Mouse (Mus musculus): ENCODE measurements around the gene Pitpna. TPM values are rescaled to one million over a fixed set of nuclear protein-coding genes. Genes with fewer than 3 reads are reported as not detected.

Gene Pitpna
- polyA plus RNA-seq, 1 experiment from 2014 or later, result 70.4 TPM

GRCm38 (mm10) chr11:75660941-75661800 lies 73.3 kb downstream of the Pitpna start:
- H3K27me3 ChIP-seq (ENCODE audit: insufficient read depth, low read length), result no peaks in the 10 kb centered on the region
- H3K4me3 ChIP-seq (ENCODE audit: low read length), result no peak overlapping the region
- WGBS, result 83% methylated on average over 21 of the region's 21 CpGs
- H3K9ac ChIP-seq (replicated peaks; ENCODE audit: low read length), result no peak overlapping the region
- H3K4me1 ChIP-seq (ENCODE audit: insufficient read depth, low read length), result peaks cover 14% of the 10 kb centered on the region
- H3K27ac ChIP-seq (ENCODE audit: low read length), result no peak overlapping the region
- no peaks in the 10 kb centered on the region for H3K9me3 ChIP-seq (ENCODE audit: low read length)
- no peak for ATAC-seq (ENCODE audit: low FRiP score, low TSS enrichment)
- H3K4me2 ChIP-seq (replicated peaks; ENCODE audit: low read depth, low read length), result no peak overlapping the region
- H3K36me3 ChIP-seq (ENCODE audit: insufficient read depth, low read length), result peaks cover 60% of the 10 kb centered on the region

GRCm38 (mm10) chr11:75662131-75662530 lies 74.2 kb downstream of the Pitpna start:
- H3K4me1 ChIP-seq (ENCODE audit: insufficient read depth, low read length), result peaks cover 4% of the 10 kb centered on the region
- H3K9ac ChIP-seq (replicated peaks; ENCODE audit: low read length), result no peak overlapping the region
- peaks cover 67% of the 10 kb centered on the region for H3K36me3 ChIP-seq (ENCODE audit: insufficient read depth, low read length)
- ATAC-seq (ENCODE audit: low FRiP score, low TSS enrichment), result no peak
- H3K9me3 ChIP-seq (ENCODE audit: low read length), result no peaks in the 10 kb centered on the region
- no peak overlapping the region for H3K4me2 ChIP-seq (replicated peaks; ENCODE audit: low read depth, low read length)
- H3K27ac ChIP-seq (ENCODE audit: low read length), result no peak overlapping the region
- no peaks in the 10 kb centered on the region for H3K27me3 ChIP-seq (ENCODE audit: insufficient read depth, low read length)
- WGBS, result 91% methylated on average over 7 of the region's 7 CpGs
- no peak overlapping the region for H3K4me3 ChIP-seq (ENCODE audit: low read length)

- Histone ChIP-seq H3K9ac (replicated peaks; ENCODE audit: low read length) (no peak overlapping the region), H3K9me3 (ENCODE audit: low read length) (no peaks in the 10 kb centered on the region), H3K4me1 (ENCODE audit: insufficient read depth, low read length) (no peaks in the 10 kb centered on the region), H3K4me3 (ENCODE audit: low read length) (no peak overlapping the region), H3K4me2 (replicated peaks; ENCODE audit: low read depth, low read length) (no peak overlapping the region), H3K27ac (ENCODE audit: low read length) (no peak overlapping the region), H3K27me3 (ENCODE audit: insufficient read depth, low read length) (no peaks in the 10 kb centered on the region), H3K36me3 (ENCODE audit: insufficient read depth, low read length) (peaks cover 71% of the 10 kb centered on the region)
- ATAC-seq (ENCODE audit: low FRiP score, low TSS enrichment), result no peak
- over 99% methylated on average over 6 of the region's 6 CpGs for WGBS
Observed at GRCm38 (mm10) chr11:75666296-75666695, 78.4 kb downstream of the Pitpna start.

GRCm38 (mm10) chr11:75668621-75669020 lies 80.7 kb downstream of the Pitpna start:
- 89% methylated on average over 3 of the region's 3 CpGs for WGBS
- Histone ChIP-seq H3K4me2 (replicated peaks; ENCODE audit: low read depth, low read length) (no peak overlapping the region), H3K27ac (ENCODE audit: low read length) (no peak overlapping the region), H3K9ac (replicated peaks; ENCODE audit: low read length) (no peak overlapping the region), H3K4me1 (ENCODE audit: insufficient read depth, low read length) (no peaks in the 10 kb centered on the region), H3K9me3 (ENCODE audit: low read length) (no peaks in the 10 kb centered on the region), H3K27me3 (ENCODE audit: insufficient read depth, low read length) (no peaks in the 10 kb centered on the region), H3K36me3 (ENCODE audit: insufficient read depth, low read length) (peaks cover 68% of the 10 kb centered on the region), H3K4me3 (ENCODE audit: low read length) (no peak overlapping the region)
- ATAC-seq (ENCODE audit: low FRiP score, low TSS enrichment), result no peak

GRCm38 (mm10) chr11:75669176-75669852 lies 81.4 kb downstream of the Pitpna start:
- Histone ChIP-seq H3K36me3 (ENCODE audit: insufficient read depth, low read length) (peaks cover 65% of the 10 kb centered on the region), H3K4me2 (replicated peaks; ENCODE audit: low read depth, low read length) (no peak overlapping the region), H3K9me3 (ENCODE audit: low read length) (no peaks in the 10 kb centered on the region), H3K4me1 (ENCODE audit: insufficient read depth, low read length) (no peaks in the 10 kb centered on the region), H3K9ac (replicated peaks; ENCODE audit: low read length) (no peak overlapping the region), H3K27ac (ENCODE audit: low read length) (no peak overlapping the region), H3K4me3 (ENCODE audit: low read length) (no peak overlapping the region), H3K27me3 (ENCODE audit: insufficient read depth, low read length) (no peaks in the 10 kb centered on the region)
- no peak for ATAC-seq (ENCODE audit: low FRiP score, low TSS enrichment)
- WGBS, result 84% methylated on average over 11 of the region's 11 CpGs

GRCm38 (mm10) chr11:75669853-75670200 lies 81.9 kb downstream of the Pitpna start:
- no peak for ATAC-seq (ENCODE audit: low FRiP score, low TSS enrichment)
- H3K4me2 ChIP-seq (replicated peaks; ENCODE audit: low read depth, low read length), result no peak overlapping the region
- WGBS, result 92% methylated on average over 12 of the region's 12 CpGs

GRCm38 (mm10) chr11:75671426-75672180 lies 83.7 kb downstream of the Pitpna start:
- Histone ChIP-seq H3K9me3 (ENCODE audit: low read length) (no peaks in the 10 kb centered on the region), H3K4me2 (replicated peaks; ENCODE audit: low read depth, low read length) (no peak overlapping the region), H3K9ac (replicated peaks; ENCODE audit: low read length) (no peak overlapping the region), H3K4me1 (ENCODE audit: insufficient read depth, low read length) (no peaks in the 10 kb centered on the region), H3K27me3 (ENCODE audit: insufficient read depth, low read length) (no peaks in the 10 kb centered on the region), H3K36me3 (ENCODE audit: insufficient read depth, low read length) (peaks cover 46% of the 10 kb centered on the region), H3K27ac (ENCODE audit: low read length) (no peak overlapping the region), H3K4me3 (ENCODE audit: low read length) (no peak overlapping the region)
- 70% methylated on average over 22 of the region's 22 CpGs for WGBS
- no peak for ATAC-seq (ENCODE audit: low FRiP score, low TSS enrichment)

More at GRCm38 (mm10) chr11:75669853-75670200, 81.9 kb downstream of the Pitpna start:
- peaks cover 62% of the 10 kb centered on the region for H3K36me3 ChIP-seq (ENCODE audit: insufficient read depth, low read length)
- no peak overlapping the region for H3K27ac ChIP-seq (ENCODE audit: low read length)
- no peaks in the 10 kb centered on the region for H3K9me3 ChIP-seq (ENCODE audit: low read length)
- H3K27me3 ChIP-seq (ENCODE audit: insufficient read depth, low read length), result no peaks in the 10 kb centered on the region
- no peaks in the 10 kb centered on the region for H3K4me1 ChIP-seq (ENCODE audit: insufficient read depth, low read length)
- no peak overlapping the region for H3K4me3 ChIP-seq (ENCODE audit: low read length)
- no peak overlapping the region for H3K9ac ChIP-seq (replicated peaks; ENCODE audit: low read length)

- no peak for ATAC-seq (ENCODE audit: low FRiP score, low TSS enrichment)
- Histone ChIP-seq H3K36me3 (ENCODE audit: insufficient read depth, low read length) (peaks cover 40% of the 10 kb centered on the region), H3K4me3 (ENCODE audit: low read length) (no peak overlapping the region), H3K9ac (replicated peaks; ENCODE audit: low read length) (no peak overlapping the region), H3K27ac (ENCODE audit: low read length) (no peak overlapping the region), H3K9me3 (ENCODE audit: low read length) (no peaks in the 10 kb centered on the region), H3K4me2 (replicated peaks; ENCODE audit: low read depth, low read length) (no peak overlapping the region), H3K27me3 (ENCODE audit: insufficient read depth, low read length) (no peaks in the 10 kb centered on the region), H3K4me1 (ENCODE audit: insufficient read depth, low read length) (peaks cover 2% of the 10 kb centered on the region; the same call in 1 of the 2 replicates)
- WGBS, result 90% methylated on average over 5 of the region's 5 CpGs
Observed at GRCm38 (mm10) chr11:75673411-75673810, 85.5 kb downstream of the Pitpna start.

- Histone ChIP-seq H3K9ac (replicated peaks; ENCODE audit: low read length) (no peak overlapping the region), H3K27ac (ENCODE audit: low read length) (no peak overlapping the region), H3K4me3 (ENCODE audit: low read length) (no peak overlapping the region), H3K9me3 (ENCODE audit: low read length) (no peaks in the 10 kb centered on the region), H3K36me3 (ENCODE audit: insufficient read depth, low read length) (peaks cover 27% of the 10 kb centered on the region), H3K4me2 (replicated peaks; ENCODE audit: low read depth, low read length) (no peak overlapping the region), H3K27me3 (ENCODE audit: insufficient read depth, low read length) (no peaks in the 10 kb centered on the region), H3K4me1 (ENCODE audit: insufficient read depth, low read length) (peaks cover 4% of the 10 kb centered on the region; the same call in 1 of the 2 replicates)
- no peak for ATAC-seq (ENCODE audit: low FRiP score, low TSS enrichment)
- 82% methylated on average over 3 of the region's 3 CpGs for WGBS
Observed at GRCm38 (mm10) chr11:75674875-75675274, 87.0 kb downstream of the Pitpna start.
